Comparison of ENCODE assay signal across 26 mouse cellular contexts in genomic region chr10:87563818-87564217, GRCm38 (mm10). TPM values are rescaled to one million over a fixed set of nuclear protein-coding genes. Genes with fewer than 3 reads are reported as not detected.
DNase-seq lines count a peak whose midpoint lies in the region; ATAC-seq lines count a peak whose summit lies in the region.
"Had no signal": no experiment of that assay in that cellular context is flagged by ENCODE, and none has a peak within 500 bp of the region (broad histone marks: within the 10 kb centered on the region; RNA-seq: fewer than 3 reads in every experiment).

No protein-coding gene starts in this region.

- no peaks in the 10 kb centered on the region for H3K36me3 ChIP-seq in midbrain, embryonic 13.5 days
- H3K36me3 ChIP-seq in midbrain, embryonic 10.5 days, result no peaks in the 10 kb centered on the region
- H3K36me3 ChIP-seq: embryonic facial prominence, embryonic 13.5 days; forebrain, embryonic 12.5 days; kidney, embryonic 15.5 days; limb, embryonic 13.5 days; liver, embryonic 12.5 days; midbrain, embryonic 12.5 days had no signal

- no peaks in the 10 kb centered on the region for H3K9me3 ChIP-seq in midbrain, embryonic 13.5 days
- H3K9me3 ChIP-seq in midbrain, embryonic 10.5 days (replicated peaks), result no peaks in the 10 kb centered on the region
- H3K9me3 ChIP-seq: embryonic facial prominence, embryonic 13.5 days; forebrain, embryonic 12.5 days; kidney, embryonic 15.5 days; limb, embryonic 13.5 days; liver, embryonic 12.5 days; midbrain, embryonic 12.5 days had no signal

- no peak overlapping the region for H3K4me3 ChIP-seq in midbrain, embryonic 13.5 days (replicated peaks)
- H3K4me3 ChIP-seq in midbrain, embryonic 10.5 days, result no peak overlapping the region
- H3K4me3 ChIP-seq: embryonic facial prominence, embryonic 13.5 days; erythroblast, embryonic 14.5 days; forebrain, embryonic 12.5 days; kidney, embryonic 15.5 days; limb, embryonic 13.5 days; liver, embryonic 12.5 days; midbrain, embryonic 12.5 days; myocyte had no signal

- peak; percentile 30; the same call in 1 of the 2 replicates for ATAC-seq in midbrain, embryonic 13.5 days
- ATAC-seq: liver, embryonic 12.5 days had no signal

- DNase-seq in heart, adult 18-20 months, result peak; percentile 9 to 47
- no peak for DNase-seq in heart, postnatal 25 days (ENCODE audit: low spot score)
- DNase-seq in midbrain, embryonic 10.5 days (ENCODE audit: low spot score), result no peak
- DNase-seq in Muller cell, postnatal 12 days (ENCODE audit: inconsistent ontology term), result peak; percentile 31
- DNase-seq in brain, adult 2 months (ENCODE audit: low read depth, low spot score), result peak; percentile 21
- DNase-seq in B cell, adult 2 months, result no peak
- DNase-seq: adrenal gland, postnatal 10 days; cerebellum, postnatal 36 days; embryo, embryonic 11 days; kidney, adult 11 months; kidney, postnatal 4 days; lung, adult 18-20 months; lung, postnatal 10 days; thymus, adult 18-20 months; thymus, postnatal 4 days had no signal

- no peak overlapping the region for H3K9ac ChIP-seq in midbrain, embryonic 13.5 days (replicated peaks)
- H3K9ac ChIP-seq: embryonic facial prominence, embryonic 13.5 days; forebrain, embryonic 12.5 days; kidney, embryonic 15.5 days; limb, embryonic 13.5 days; liver, embryonic 12.5 days; midbrain, embryonic 12.5 days had no signal

- H3K27ac ChIP-seq in midbrain, embryonic 13.5 days, result no peak overlapping the region
- no peak overlapping the region for H3K27ac ChIP-seq in midbrain, embryonic 10.5 days (replicated peaks)
- H3K27ac ChIP-seq: embryonic facial prominence, embryonic 13.5 days; forebrain, embryonic 12.5 days; kidney, embryonic 15.5 days; limb, embryonic 13.5 days; liver, embryonic 12.5 days; midbrain, embryonic 12.5 days had no signal

- H3K4me2 ChIP-seq in midbrain, embryonic 13.5 days (replicated peaks), result no peak overlapping the region
- H3K4me2 ChIP-seq: embryonic facial prominence, embryonic 13.5 days; forebrain, embryonic 12.5 days; kidney, embryonic 15.5 days; limb, embryonic 13.5 days; liver, embryonic 12.5 days; midbrain, embryonic 12.5 days had no signal

- intact Hi-C loops in heart, postnatal 25 days (cut with DNase I), result no loop called here

- 0 out of 2 replicates have a peak, but pooled peaks cover 2% of the 10 kb centered on the region for H3K4me1 ChIP-seq in midbrain, embryonic 13.5 days (replicated peaks)
- H3K4me1 ChIP-seq in midbrain, embryonic 10.5 days, result no peaks in the 10 kb centered on the region
- H3K4me1 ChIP-seq: embryonic facial prominence, embryonic 13.5 days; forebrain, embryonic 12.5 days; kidney, embryonic 15.5 days; limb, embryonic 13.5 days; liver, embryonic 12.5 days; midbrain, embryonic 12.5 days had no signal

- 57% methylated on average over 9 of the region's 9 CpGs for WGBS in midbrain, embryonic 13.5 days
- 89% methylated on average over 9 of the region's 9 CpGs for WGBS in midbrain, embryonic 10.5 days

- H3K27me3 ChIP-seq in midbrain, embryonic 13.5 days, result no peaks in the 10 kb centered on the region
- H3K27me3 ChIP-seq in midbrain, embryonic 10.5 days (ENCODE audit: low read depth, poor library complexity, severe bottlenecking), result no peaks in the 10 kb centered on the region
- H3K27me3 ChIP-seq: embryonic facial prominence, embryonic 13.5 days; forebrain, embryonic 12.5 days; kidney, embryonic 15.5 days; limb, embryonic 13.5 days; liver, embryonic 12.5 days; midbrain, embryonic 12.5 days had no signal

RNA-seq across cellular contexts. Expression of gene Pah, which starts 42.2 kb away (rescaled TPM):
- 10 to 100 TPM; 39.7 to 47.2 TPM for total RNA-seq in heart, adult 18-20 months (2021)
- 1 to 10 TPM; 1.5 to 1.8 TPM for total RNA-seq in heart, postnatal 25 days (2021)
- polyA plus RNA-seq in midbrain, embryonic 13.5 days (2015; fragmentation: Nextera tagmentation; extraction: Ambion mirVana), result 0.18 and 0.20 TPM in 2 replicates
- 0.23 and 0.27 TPM in 2 replicates for polyA plus RNA-seq in midbrain, embryonic 10.5 days (2016; fragmentation: Nextera tagmentation; extraction: Ambion mirVana)
- total RNA-seq: hematopoietic stem cell, adult 5-6 weeks had no signal
- polyA plus RNA-seq: embryonic facial prominence, embryonic 13.5 days; erythroblast, embryonic 14.5 days; forebrain, embryonic 12.5 days; heart, embryonic 14.5 days; midbrain, embryonic 12.5 days; myocyte had no signal

Comparison
In these comparisons a context has a peak if more than half of its experiments do, and no peak if none do; other contexts are left out.
1. DNase-seq: peak in heart, adult 18-20 months (2 of 2), Muller cell, postnatal 12 days (single experiment) and brain, adult 2 months (single experiment); none in heart, postnatal 25 days (single experiment), midbrain, embryonic 10.5 days (single experiment) and B cell, adult 2 months (0 of 2).
2. RNA of gene Pah, which starts 42.2 kb away (total RNA-seq): 39.7 to 47.2 TPM in heart, adult 18-20 months; 1.5 to 1.8 TPM in heart, postnatal 25 days; every median in the first group is over 10 times any median in the second.